Mouse (Mus musculus): ENCODE measurements around the gene Fbxw7. TPM values are rescaled to one million over a fixed set of nuclear protein-coding genes. Genes with fewer than 3 reads are reported as not detected.

Fbxw7 gene
- polyA plus RNA-seq, 1 experiment, result 11.7 TPM

DNA sequence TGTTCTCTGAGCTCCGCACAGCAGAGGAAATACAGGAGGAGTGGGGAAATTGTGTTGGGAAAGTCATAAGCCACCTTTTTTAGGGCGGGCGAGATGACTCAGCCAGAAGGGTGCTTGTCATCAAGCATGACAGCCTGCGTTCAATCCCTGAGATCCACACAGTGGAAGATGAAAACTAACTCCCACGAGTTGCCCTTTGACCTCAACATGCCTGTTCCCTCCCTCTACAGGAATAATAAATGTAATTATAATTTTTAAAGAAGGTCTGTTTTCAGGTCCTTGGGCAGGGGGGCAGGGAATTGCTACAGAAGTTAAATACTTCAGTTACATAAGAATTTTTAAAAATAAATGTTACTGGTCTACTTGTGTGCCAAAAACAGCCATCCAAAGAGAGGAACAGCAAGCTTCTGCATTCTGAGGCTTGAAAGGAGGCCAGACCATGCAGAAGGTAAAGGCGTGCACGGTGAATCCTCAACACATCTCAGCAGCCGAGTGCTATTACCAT lies 170.1 kb downstream of the Fbxw7 start:
- no peak for TF ChIP-seq CTCF (IDR thresholded peaks at IDR 0.05; ENCODE audit: control insufficient read depth, insufficient read depth, insufficient replicate concordance, low read depth, low read length)
- TF ChIP-seq POLR2A (IDR thresholded peaks at IDR 0.05; ENCODE audit: control insufficient read depth, low read depth, low read length), result no peak

DNA sequence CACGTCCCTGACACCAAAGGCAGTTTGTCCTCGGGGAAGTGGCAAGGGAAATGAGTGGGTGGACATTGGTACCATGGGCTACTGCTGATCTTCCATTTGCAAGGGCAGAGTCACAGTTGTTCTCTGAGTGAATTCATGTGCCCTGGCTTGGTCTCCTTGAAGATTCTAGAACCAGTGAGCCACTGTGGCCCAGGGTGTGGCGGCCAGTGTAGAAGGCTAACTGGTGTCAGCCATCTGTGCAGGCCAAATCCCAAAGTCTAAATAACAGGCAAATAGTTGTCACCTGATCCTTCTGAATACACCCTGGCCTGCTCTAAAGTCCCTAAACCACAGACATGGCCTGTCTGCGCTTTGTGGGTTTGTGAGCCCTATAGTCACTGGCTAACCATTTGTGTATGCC lies 173.8 kb downstream of the Fbxw7 start:
- H3K4me1 ChIP-seq (ENCODE audit: control insufficient read depth, insufficient read depth, low read length), result peaks cover 2% of the 10 kb centered on the region; the same call in 1 of the 2 replicates
- TF ChIP-seq CTCF (IDR thresholded peaks at IDR 0.05; ENCODE audit: control insufficient read depth, insufficient read depth, insufficient replicate concordance, low read depth, low read length) (no peak), POLR2A (IDR thresholded peaks at IDR 0.05; ENCODE audit: control insufficient read depth, low read depth, low read length) (no peak)
- no peak overlapping the region for H3K27ac ChIP-seq (ENCODE audit: control insufficient read depth, insufficient read depth, low read depth, low read length)
- no peaks in the 10 kb centered on the region for H3K27me3 ChIP-seq (ENCODE audit: control insufficient read depth, insufficient read depth, low read length)
- H3K4me3 ChIP-seq (ENCODE audit: control insufficient read depth, low read depth, low read length), result no peak overlapping the region
- no peaks in the 10 kb centered on the region for H3K36me3 ChIP-seq (ENCODE audit: control insufficient read depth, insufficient read depth, low read length)

More for the DNA sequence above, 170.1 kb downstream of the Fbxw7 start:
- H3K36me3 ChIP-seq (ENCODE audit: control insufficient read depth, insufficient read depth, low read length), result no peaks in the 10 kb centered on the region
- no peaks in the 10 kb centered on the region for H3K27me3 ChIP-seq (ENCODE audit: control insufficient read depth, insufficient read depth, low read length)
- H3K27ac ChIP-seq (ENCODE audit: control insufficient read depth, insufficient read depth, low read depth, low read length), result no peak overlapping the region
- H3K4me3 ChIP-seq (ENCODE audit: control insufficient read depth, low read depth, low read length), result no peak overlapping the region
- peaks cover 2% of the 10 kb centered on the region; the same call in 1 of the 2 replicates for H3K4me1 ChIP-seq (ENCODE audit: control insufficient read depth, insufficient read depth, low read length)

DNA sequence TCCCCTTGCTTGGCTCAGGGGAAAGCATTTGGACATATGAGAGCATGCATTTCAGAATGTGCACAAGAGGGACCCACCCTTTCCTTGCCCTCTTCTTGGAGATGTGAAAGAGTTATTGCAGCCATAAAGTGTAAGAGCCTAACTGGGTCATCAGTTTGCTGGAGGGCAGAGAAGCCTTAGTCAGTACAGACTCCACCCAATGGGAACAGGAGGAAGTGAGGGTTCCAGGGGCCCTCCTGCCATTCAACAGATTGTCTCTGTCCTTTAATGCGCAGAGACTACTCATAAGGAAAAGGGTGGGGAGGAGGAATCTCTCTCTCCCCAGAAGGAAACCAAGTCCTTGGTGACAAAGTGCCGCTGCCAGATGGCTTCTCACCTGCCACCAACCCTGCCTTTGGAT lies 190.2 kb downstream of the Fbxw7 start:
- H3K27ac ChIP-seq (ENCODE audit: control insufficient read depth, insufficient read depth, low read depth, low read length), result no peak overlapping the region
- peaks cover 2% of the 10 kb centered on the region; the same call in 1 of the 2 replicates for H3K4me1 ChIP-seq (ENCODE audit: control insufficient read depth, insufficient read depth, low read length)
- no peak overlapping the region for H3K4me3 ChIP-seq (ENCODE audit: control insufficient read depth, low read depth, low read length)
- H3K36me3 ChIP-seq (ENCODE audit: control insufficient read depth, insufficient read depth, low read length), result no peaks in the 10 kb centered on the region
- H3K27me3 ChIP-seq (ENCODE audit: control insufficient read depth, insufficient read depth, low read length), result no peaks in the 10 kb centered on the region
- no peak for TF ChIP-seq POLR2A (IDR thresholded peaks at IDR 0.05; ENCODE audit: control insufficient read depth, low read depth, low read length)
- no peak for TF ChIP-seq CTCF (IDR thresholded peaks at IDR 0.05; ENCODE audit: control insufficient read depth, insufficient read depth, insufficient replicate concordance, low read depth, low read length)

DNA sequence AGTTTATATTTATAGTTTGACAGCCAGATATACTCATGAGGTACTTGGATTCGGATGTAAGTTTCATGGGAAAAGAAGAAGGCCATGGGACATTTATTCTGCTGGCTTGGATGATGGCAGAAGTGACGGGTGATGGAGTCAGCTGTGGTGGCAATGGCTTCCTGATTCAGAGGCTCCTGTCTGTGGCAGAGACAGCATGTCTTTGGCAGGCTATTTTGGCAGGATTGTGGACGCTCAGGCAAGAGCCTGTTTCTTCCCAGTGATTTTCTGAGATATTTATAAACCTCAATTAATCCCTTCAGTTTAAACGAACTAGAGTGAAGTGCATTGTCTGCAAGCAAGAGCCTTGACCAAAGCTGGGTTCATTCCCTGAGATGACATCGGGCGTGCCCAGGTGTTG lies 197.8 kb downstream of the Fbxw7 start:
- Histone ChIP-seq H3K27me3 (ENCODE audit: control insufficient read depth, insufficient read depth, low read length) (no peaks in the 10 kb centered on the region), H3K4me1 (ENCODE audit: control insufficient read depth, insufficient read depth, low read length) (no peaks in the 10 kb centered on the region), H3K36me3 (ENCODE audit: control insufficient read depth, insufficient read depth, low read length) (no peaks in the 10 kb centered on the region), H3K4me3 (ENCODE audit: control insufficient read depth, low read depth, low read length) (no peak overlapping the region), H3K27ac (ENCODE audit: control insufficient read depth, insufficient read depth, low read depth, low read length) (no peak overlapping the region)
- TF ChIP-seq CTCF (IDR thresholded peaks at IDR 0.05; ENCODE audit: control insufficient read depth, insufficient read depth, insufficient replicate concordance, low read depth, low read length), result no peak
- no peak for TF ChIP-seq POLR2A (IDR thresholded peaks at IDR 0.05; ENCODE audit: control insufficient read depth, low read depth, low read length)

DNA sequence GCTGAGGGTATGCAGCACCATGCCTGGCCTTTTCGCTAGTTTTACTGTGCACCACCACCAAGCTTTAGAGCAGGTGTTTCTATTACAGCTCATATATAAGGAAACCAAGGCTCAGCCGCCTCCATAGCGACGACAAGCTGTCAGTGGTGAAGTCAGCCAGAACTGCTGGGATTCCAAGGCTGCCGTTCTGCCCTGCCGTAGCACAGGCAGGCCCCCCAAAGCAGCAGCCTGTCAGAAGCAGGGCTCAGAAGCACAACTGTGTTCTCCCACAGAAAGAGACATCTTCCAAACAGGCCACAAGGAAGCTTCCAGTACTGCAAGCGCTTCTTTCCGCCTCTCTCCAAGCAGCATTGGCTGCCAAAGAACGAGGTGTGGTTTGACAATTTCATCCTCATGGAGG lies 200.6 kb downstream of the Fbxw7 start:
- TF ChIP-seq POLR2A (IDR thresholded peaks at IDR 0.05; ENCODE audit: control insufficient read depth, low read depth, low read length) (no peak), CTCF (IDR thresholded peaks at IDR 0.05; ENCODE audit: control insufficient read depth, insufficient read depth, insufficient replicate concordance, low read depth, low read length) (no peak)
- Histone ChIP-seq H3K36me3 (ENCODE audit: control insufficient read depth, insufficient read depth, low read length) (no peaks in the 10 kb centered on the region), H3K4me1 (ENCODE audit: control insufficient read depth, insufficient read depth, low read length) (no peaks in the 10 kb centered on the region), H3K27ac (ENCODE audit: control insufficient read depth, insufficient read depth, low read depth, low read length) (no peak overlapping the region), H3K27me3 (ENCODE audit: control insufficient read depth, insufficient read depth, low read length) (no peaks in the 10 kb centered on the region), H3K4me3 (ENCODE audit: control insufficient read depth, low read depth, low read length) (no peak overlapping the region)

DNA sequence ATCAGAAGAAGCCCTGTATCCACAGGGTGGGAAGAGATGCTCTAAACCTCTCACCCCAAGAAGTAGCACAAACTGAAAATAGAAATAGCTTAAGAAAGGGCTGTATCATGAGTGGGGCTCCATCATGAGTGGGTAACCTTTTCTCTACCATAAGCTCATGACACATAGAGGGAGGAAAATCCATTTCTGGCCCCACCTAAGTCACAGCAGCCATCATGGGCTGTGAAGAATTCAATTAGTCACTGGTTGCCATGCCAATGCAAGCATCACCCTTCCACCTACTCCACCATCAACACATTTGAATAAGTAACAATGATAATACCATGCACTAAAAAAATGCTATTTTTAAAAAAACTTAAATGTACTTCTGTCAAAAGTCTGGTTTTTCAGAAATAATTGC lies 205.1 kb downstream of the Fbxw7 start:
- no peak overlapping the region for H3K4me3 ChIP-seq (ENCODE audit: control insufficient read depth, low read depth, low read length)
- no peaks in the 10 kb centered on the region for H3K4me1 ChIP-seq (ENCODE audit: control insufficient read depth, insufficient read depth, low read length)
- TF ChIP-seq POLR2A (IDR thresholded peaks at IDR 0.05; ENCODE audit: control insufficient read depth, low read depth, low read length) (no peak), CTCF (IDR thresholded peaks at IDR 0.05; ENCODE audit: control insufficient read depth, insufficient read depth, insufficient replicate concordance, low read depth, low read length) (no peak)
- H3K36me3 ChIP-seq (ENCODE audit: control insufficient read depth, insufficient read depth, low read length), result no peaks in the 10 kb centered on the region
- no peaks in the 10 kb centered on the region for H3K27me3 ChIP-seq (ENCODE audit: control insufficient read depth, insufficient read depth, low read length)
- no peak overlapping the region for H3K27ac ChIP-seq (ENCODE audit: control insufficient read depth, insufficient read depth, low read depth, low read length)

DNA sequence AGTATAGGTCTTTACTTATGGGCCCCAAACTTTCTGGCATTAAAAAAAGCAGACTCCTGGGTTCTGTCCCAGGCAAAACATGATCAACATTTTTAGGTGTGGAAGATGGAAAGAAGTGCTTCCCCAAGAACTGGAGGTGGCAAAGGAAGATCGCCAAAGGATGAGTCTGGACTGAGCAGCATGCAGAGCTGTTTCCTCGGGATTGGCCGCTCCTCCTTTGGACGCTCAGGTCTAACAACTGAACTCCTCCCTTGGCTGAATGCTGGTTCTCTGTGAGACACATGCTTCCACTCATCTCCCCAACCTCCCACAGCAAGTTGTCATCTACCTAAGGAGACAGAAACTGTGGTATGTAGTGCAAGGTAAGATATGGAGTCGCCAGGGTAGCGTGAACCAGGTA lies 206.7 kb downstream of the Fbxw7 start:
- Histone ChIP-seq H3K36me3 (ENCODE audit: control insufficient read depth, insufficient read depth, low read length) (no peaks in the 10 kb centered on the region), H3K27ac (ENCODE audit: control insufficient read depth, insufficient read depth, low read depth, low read length) (no peak overlapping the region), H3K4me1 (ENCODE audit: control insufficient read depth, insufficient read depth, low read length) (no peaks in the 10 kb centered on the region), H3K4me3 (ENCODE audit: control insufficient read depth, low read depth, low read length) (no peak overlapping the region), H3K27me3 (ENCODE audit: control insufficient read depth, insufficient read depth, low read length) (no peaks in the 10 kb centered on the region)
- no peak for TF ChIP-seq POLR2A (IDR thresholded peaks at IDR 0.05; ENCODE audit: control insufficient read depth, low read depth, low read length)
- no peak for TF ChIP-seq CTCF (IDR thresholded peaks at IDR 0.05; ENCODE audit: control insufficient read depth, insufficient read depth, insufficient replicate concordance, low read depth, low read length)

DNA sequence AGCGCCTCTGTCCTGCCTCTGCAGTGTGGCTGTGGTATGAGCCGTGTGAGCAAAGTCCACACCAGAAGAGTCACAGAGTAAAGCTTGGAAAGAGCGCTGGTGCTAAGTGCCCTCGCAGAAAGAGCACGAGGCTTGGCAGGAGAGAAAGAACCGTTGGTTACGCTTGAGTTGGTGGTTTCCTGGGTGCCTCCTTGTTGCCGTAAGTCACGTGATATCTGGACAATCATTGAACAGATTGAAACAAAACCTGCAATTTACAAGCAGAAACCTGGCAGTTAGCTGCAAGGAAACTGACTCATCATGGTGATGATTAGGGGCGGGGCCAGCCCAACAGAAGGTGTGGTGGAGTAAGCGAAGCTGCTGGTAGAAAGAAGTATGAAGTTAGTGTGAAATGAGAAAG lies 207.7 kb downstream of the Fbxw7 start:
- no peaks in the 10 kb centered on the region for H3K27me3 ChIP-seq (ENCODE audit: control insufficient read depth, insufficient read depth, low read length)
- H3K27ac ChIP-seq (ENCODE audit: control insufficient read depth, insufficient read depth, low read depth, low read length), result no peak overlapping the region
- H3K36me3 ChIP-seq (ENCODE audit: control insufficient read depth, insufficient read depth, low read length), result no peaks in the 10 kb centered on the region
- TF ChIP-seq POLR2A (IDR thresholded peaks at IDR 0.05; ENCODE audit: control insufficient read depth, low read depth, low read length), result no peak
- TF ChIP-seq CTCF (IDR thresholded peaks at IDR 0.05; ENCODE audit: control insufficient read depth, insufficient read depth, insufficient replicate concordance, low read depth, low read length), result no peak
- no peak overlapping the region for H3K4me3 ChIP-seq (ENCODE audit: control insufficient read depth, low read depth, low read length)
- no peaks in the 10 kb centered on the region for H3K4me1 ChIP-seq (ENCODE audit: control insufficient read depth, insufficient read depth, low read length)

All from testis, adult 2 months (tissue).